In genomic region chr11:58927790-58928651, GRCm38 (mm10) we compare ENCODE assay signal across 8 mouse cellular contexts. TPM values are rescaled to one million over a fixed set of nuclear protein-coding genes. Genes with fewer than 3 reads are reported as not detected.
DNase-seq lines count a peak whose midpoint lies in the region; ATAC-seq and TF ChIP-seq lines count a peak whose summit lies in the region.

No protein-coding gene starts in this region.

- ATAC-seq in inflammation-experienced regulatory T-cells, adult 6 months = peak; percentile 97
- ATAC-seq in liver, embryonic 11.5 days (replicated peaks; ENCODE audit: low FRiP score) = peak; percentile 79
- peak; percentile 56; the same call in 1 of the 2 replicates for ATAC-seq in midbrain, postnatal 0 days (ENCODE audit: low FRiP score)

- H3K4me3 ChIP-seq in liver, embryonic 11.5 days (ENCODE audit: low read depth, low read length) = peak overlapping the region; percentile 51
- H3K4me3 ChIP-seq in midbrain, postnatal 0 days (ENCODE audit: low read depth, low read length) = no peak overlapping the region

- H3K36me3 ChIP-seq in liver, embryonic 11.5 days (ENCODE audit: control insufficient read depth, insufficient read depth, low read length) = peaks cover 12% of the 10 kb centered on the region
- peaks cover 16% of the 10 kb centered on the region for H3K36me3 ChIP-seq in midbrain, postnatal 0 days (ENCODE audit: insufficient read depth, low read length)

- peak; percentile 85 for TF ChIP-seq CTCF in midbrain, postnatal 0 days (IDR thresholded peaks at IDR 0.05)

- peak overlapping the region; percentile 81 for H3K4me2 ChIP-seq in liver, embryonic 11.5 days
- peak overlapping the region; percentile 27 for H3K4me2 ChIP-seq in midbrain, postnatal 0 days (ENCODE audit: low read depth, low read length, poor library complexity, severe bottlenecking)

- H3K9ac ChIP-seq in liver, embryonic 11.5 days (ENCODE audit: low read depth, low read length) = peak overlapping the region; percentile 73
- H3K9ac ChIP-seq in midbrain, postnatal 0 days (replicated peaks; ENCODE audit: low read length, poor library complexity, severe bottlenecking) = no peak overlapping the region

- no peaks in the 10 kb centered on the region for H3K27me3 ChIP-seq in liver, embryonic 11.5 days (replicated peaks; ENCODE audit: control insufficient read depth, insufficient read depth, low read length)
- H3K27me3 ChIP-seq in midbrain, postnatal 0 days (ENCODE audit: insufficient read depth, low read length) = no peaks in the 10 kb centered on the region

- DNase-seq in urinary bladder, postnatal 14 days (ENCODE audit: low spot score) = peak; percentile 41
- no peak for DNase-seq in urinary bladder, postnatal 4 days (ENCODE audit: low spot score in 2 of 2)
- peak; percentile 52 for DNase-seq in cerebellum, adult 8-10 months
- peak; percentile 57 for DNase-seq in gastrocnemius, postnatal 10 days
- peak; percentile 84 for DNase-seq in liver, embryonic 11.5 days (ENCODE audit: low spot score)
- DNase-seq in midbrain, postnatal 0 days (ENCODE audit: low spot score) = peak; percentile 69
- DNase-seq in testis, postnatal 10 days (ENCODE audit: low spot score) = peak; percentile 77

- H3K4me1 ChIP-seq in liver, embryonic 11.5 days (replicated peaks; ENCODE audit: control insufficient read depth, insufficient read depth, low read length) = peaks cover 27% of the 10 kb centered on the region
- H3K4me1 ChIP-seq in midbrain, postnatal 0 days (ENCODE audit: insufficient read depth, low read length) = no peaks in the 10 kb centered on the region

- no peaks in the 10 kb centered on the region for H3K9me3 ChIP-seq in liver, embryonic 11.5 days (ENCODE audit: control insufficient read depth, low read length)
- H3K9me3 ChIP-seq in midbrain, postnatal 0 days (ENCODE audit: low read length) = no peaks in the 10 kb centered on the region

- 14% methylated on average over 20 of the region's 20 CpGs for WGBS in liver, embryonic 11.5 days
- 36% methylated on average over 20 of the region's 20 CpGs for WGBS in midbrain, postnatal 0 days

- H3K27ac ChIP-seq in liver, embryonic 11.5 days (ENCODE audit: low read depth, low read length) = peak overlapping the region; percentile 90
- H3K27ac ChIP-seq in midbrain, postnatal 0 days (ENCODE audit: low read depth, low read length) = peak overlapping the region; percentile 1; the same call in 1 of the 2 replicates

RNA-seq across cellular contexts. Expression of gene Btnl10, which starts 10.3 kb away (rescaled TPM):
- total RNA-seq in gastrocnemius, postnatal 10 days (2021) = 1 to 10 TPM in 1 of 2 experiments, not detected in 1; 1.1 TPM
- not detected for polyA plus RNA-seq in inflammation-experienced regulatory T-cells, adult 6 months (2017; shearing (Covaris generic))
- 4.0 and 5.0 TPM in 2 replicates for polyA plus RNA-seq in liver, embryonic 11.5 days (2014; fragmentation: Nextera tagmentation; extraction: Ambion mirVana)
- 0.16 and 0.24 TPM in 2 replicates for total RNA-seq in midbrain, postnatal 0 days (2014; rRNA removed)
- polyA plus RNA-seq in midbrain, postnatal 0 days (2015; fragmentation: Nextera tagmentation; extraction: Ambion mirVana) = not detected in 2 replicates

RNA-seq across cellular contexts. Expression of gene Rnf187, which starts 10.7 kb away (rescaled TPM):
- 100 to 1,000 TPM; 160 to 172 TPM for total RNA-seq in gastrocnemius, postnatal 10 days (2021)
- 10 to 100 TPM; 12.8 to 24.5 (median 15.7) TPM for polyA plus RNA-seq in inflammation-experienced regulatory T-cells, adult 6 months (2017; shearing (Covaris generic))
- polyA plus RNA-seq in liver, embryonic 11.5 days (2014; fragmentation: Nextera tagmentation; extraction: Ambion mirVana) = 229 and 240 TPM in 2 replicates
- 925 and 964 TPM in 2 replicates for total RNA-seq in midbrain, postnatal 0 days (2014; rRNA removed)
- 700 and 703 TPM in 2 replicates for polyA plus RNA-seq in midbrain, postnatal 0 days (2015; fragmentation: Nextera tagmentation; extraction: Ambion mirVana)

RNA-seq across cellular contexts. Expression of gene Hist3h2ba, which starts 20.7 kb away (rescaled TPM):
- total RNA-seq in gastrocnemius, postnatal 10 days (2021) = 1 to 10 TPM; 7.3 to 8.0 TPM
- polyA plus RNA-seq in inflammation-experienced regulatory T-cells, adult 6 months (2017; shearing (Covaris generic)) = 1 to 10 TPM; 2.9 to 5.2 (median 4.3) TPM
- 6.3 and 6.9 TPM in 2 replicates for polyA plus RNA-seq in liver, embryonic 11.5 days (2014; fragmentation: Nextera tagmentation; extraction: Ambion mirVana)
- total RNA-seq in midbrain, postnatal 0 days (2014; rRNA removed) = 552 and 1,117 TPM in 2 replicates
- 114 and 126 TPM in 2 replicates for polyA plus RNA-seq in midbrain, postnatal 0 days (2015; fragmentation: Nextera tagmentation; extraction: Ambion mirVana)

RNA-seq across cellular contexts. Expression of gene Zfp39, which starts 24.0 kb away (rescaled TPM):
- 1 to 10 TPM; 6.0 to 6.5 TPM for total RNA-seq in gastrocnemius, postnatal 10 days (2021)
- 1 to 10 TPM; 7.8 to 9.5 (median 8.9) TPM for polyA plus RNA-seq in inflammation-experienced regulatory T-cells, adult 6 months (2017; shearing (Covaris generic))
- polyA plus RNA-seq in liver, embryonic 11.5 days (2014; fragmentation: Nextera tagmentation; extraction: Ambion mirVana) = 10.2 and 11.8 TPM in 2 replicates
- 9.1 and 9.5 TPM in 2 replicates for total RNA-seq in midbrain, postnatal 0 days (2014; rRNA removed)
- 5.3 and 7.5 TPM in 2 replicates for polyA plus RNA-seq in midbrain, postnatal 0 days (2015; fragmentation: Nextera tagmentation; extraction: Ambion mirVana)

RNA-seq across cellular contexts. Expression of gene Hist3h2a, which starts 26.5 kb away (rescaled TPM):
- 10 to 100 TPM; 25.1 to 25.6 TPM for total RNA-seq in gastrocnemius, postnatal 10 days (2021)
- 1 to 10 TPM; 3.1 to 5.0 (median 4.2) TPM for polyA plus RNA-seq in inflammation-experienced regulatory T-cells, adult 6 months (2017; shearing (Covaris generic))
- polyA plus RNA-seq in liver, embryonic 11.5 days (2014; fragmentation: Nextera tagmentation; extraction: Ambion mirVana) = 12.0 and 14.5 TPM in 2 replicates
- total RNA-seq in midbrain, postnatal 0 days (2014; rRNA removed) = 163 and 242 TPM in 2 replicates
- 42.0 and 46.2 TPM in 2 replicates for polyA plus RNA-seq in midbrain, postnatal 0 days (2015; fragmentation: Nextera tagmentation; extraction: Ambion mirVana)

Comparison
In these comparisons a context has a peak if more than half of its experiments do, and no peak if none do; other contexts are left out.
1. DNase-seq: peak in urinary bladder, postnatal 14 days (single experiment), cerebellum, adult 8-10 months (single experiment), gastrocnemius, postnatal 10 days (single experiment), liver, embryonic 11.5 days (single experiment), midbrain, postnatal 0 days (single experiment) and testis, postnatal 10 days (single experiment); none in urinary bladder, postnatal 4 days (0 of 2).
2. RNA of gene Hist3h2ba, which starts 20.7 kb away (polyA plus RNA-seq): 114 to 126 TPM in midbrain, postnatal 0 days; 6.3 to 6.9 TPM in liver, embryonic 11.5 days and 2.9 to 5.2 TPM in inflammation-experienced regulatory T-cells, adult 6 months; every median in the first group is over 10 times any median in the second.
3. Peak in every context shown above with its lines, with median percentiles within 50 percentile points of each other: ATAC-seq.